Mouse (Mus musculus): ENCODE data around the gene Abraxas1.

DNA sequence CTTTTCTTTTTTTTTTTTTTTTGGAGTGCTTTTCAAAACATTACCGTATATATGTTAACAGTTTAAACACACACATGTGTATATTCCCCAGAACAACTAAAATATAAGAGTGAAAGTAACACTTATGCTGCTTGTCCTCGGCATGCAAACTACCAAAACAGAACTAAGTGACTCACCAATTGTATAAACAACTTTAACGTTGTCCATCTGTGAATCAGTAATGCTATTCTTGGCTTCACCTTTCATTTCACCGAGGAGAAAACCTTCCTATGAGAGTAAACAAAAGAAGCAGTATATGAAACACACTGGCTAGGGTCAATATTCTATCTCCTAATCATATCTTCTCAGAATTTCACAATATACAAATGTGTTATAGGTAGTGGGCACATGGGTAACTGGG lies 2.4 kb downstream of the Abraxas1 start:
- TF ChIP-seq GATA1 (IDR thresholded peaks at IDR 0.05; ENCODE audit: low read length) (no peak), TAL1 (IDR thresholded peaks at IDR 0.05; ENCODE audit: low read length) (no peak)
